Mouse (Mus musculus) kidney, adult 9 months (tissue): ENCODE measurements around the gene 2310061I04Rik.
A peak's percentile ranks its signal among the peaks of the same experiment; 100 is the strongest.

ENCODE experiments used
- DNase-seq: peaks from one replicate; pipeline ENCODE4 v3.0.0; 2022

2310061I04Rik gene

DNA sequence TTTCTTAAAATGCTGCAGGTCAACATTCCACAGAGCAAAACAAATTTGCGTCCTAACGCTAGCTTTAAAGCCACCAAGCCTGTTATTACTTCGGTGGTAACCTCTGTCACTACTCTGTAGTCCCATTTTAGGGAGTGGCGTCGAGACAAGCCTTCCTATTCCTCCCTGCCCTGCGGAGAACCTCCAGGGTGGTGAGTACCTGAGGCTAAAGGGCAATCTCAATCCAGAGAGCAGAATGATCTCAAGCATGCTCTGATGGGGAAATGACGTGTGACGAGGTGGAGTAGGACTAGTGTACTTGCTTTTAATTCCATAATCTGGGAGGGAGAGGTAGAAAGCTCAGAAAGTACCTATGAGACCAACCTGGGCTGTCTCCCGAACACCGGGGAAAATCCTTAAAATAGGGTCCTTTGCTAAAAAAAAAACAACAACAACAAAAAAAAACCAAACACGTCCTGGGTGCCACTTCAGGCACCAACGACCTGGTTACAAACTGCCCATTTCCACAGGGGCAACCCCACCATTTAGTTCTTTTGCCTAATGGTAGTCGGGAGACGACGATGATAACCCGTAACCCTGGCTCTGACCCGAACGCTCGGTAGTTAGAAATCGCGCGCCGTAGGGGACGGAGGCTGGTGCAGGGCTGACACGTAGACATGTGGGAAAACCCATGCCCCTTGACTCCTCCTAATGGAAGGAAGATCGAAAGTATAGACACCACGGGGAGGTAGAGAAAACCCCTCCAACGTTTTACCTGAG is 18.5 kb upstream of the 2310061I04Rik start:
- peak; percentile 75 for DNase-seq

DNA sequence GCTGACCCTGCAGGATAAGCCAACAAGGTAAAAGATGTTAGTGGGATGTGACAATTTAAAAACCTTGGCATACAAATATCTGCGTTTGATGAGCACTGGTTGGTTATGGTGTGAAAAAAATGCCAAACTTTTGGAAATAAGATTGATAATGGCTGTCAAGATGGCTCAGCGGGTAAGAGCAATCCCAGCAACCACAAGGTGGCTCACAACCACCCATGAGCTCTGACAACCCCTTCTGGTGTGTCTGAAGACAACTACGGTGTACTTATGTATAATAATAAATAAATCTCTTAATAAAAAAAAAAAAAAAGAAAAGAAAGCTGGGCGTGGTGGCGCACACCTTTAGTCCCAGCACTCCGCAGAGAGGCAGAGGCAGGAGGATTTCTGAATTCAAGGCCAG is 17.7 kb upstream of the 2310061I04Rik start:
- no peak for DNase-seq

DNA sequence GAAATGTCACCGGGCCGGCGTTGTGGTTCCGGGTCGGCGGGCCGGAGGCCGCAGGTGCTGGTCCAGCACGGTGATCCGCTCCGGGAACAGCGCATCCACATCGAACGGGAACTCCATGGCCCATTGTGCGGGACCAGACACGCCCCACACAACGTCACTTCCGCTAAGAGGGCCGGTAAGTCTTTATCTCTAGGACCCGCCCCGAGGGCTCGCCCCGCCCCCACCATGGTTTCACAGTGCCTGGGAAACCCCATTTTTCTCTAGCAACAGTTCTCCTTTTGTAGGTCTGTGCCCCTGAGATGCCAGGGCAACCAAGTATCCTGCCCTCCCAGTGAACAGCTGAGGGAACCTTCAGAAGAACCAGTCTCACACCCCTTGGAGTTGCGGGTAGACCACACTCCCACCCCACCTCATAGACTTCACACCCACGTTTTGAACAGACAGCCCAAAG is 12.7 kb upstream of the 2310061I04Rik start, which contains the start of gene Atat1:
Atat1 (minus strand) TSS at position 157 of the 451 bp plus-strand sequence.
- DNase-seq: peak; percentile 97

DNA sequence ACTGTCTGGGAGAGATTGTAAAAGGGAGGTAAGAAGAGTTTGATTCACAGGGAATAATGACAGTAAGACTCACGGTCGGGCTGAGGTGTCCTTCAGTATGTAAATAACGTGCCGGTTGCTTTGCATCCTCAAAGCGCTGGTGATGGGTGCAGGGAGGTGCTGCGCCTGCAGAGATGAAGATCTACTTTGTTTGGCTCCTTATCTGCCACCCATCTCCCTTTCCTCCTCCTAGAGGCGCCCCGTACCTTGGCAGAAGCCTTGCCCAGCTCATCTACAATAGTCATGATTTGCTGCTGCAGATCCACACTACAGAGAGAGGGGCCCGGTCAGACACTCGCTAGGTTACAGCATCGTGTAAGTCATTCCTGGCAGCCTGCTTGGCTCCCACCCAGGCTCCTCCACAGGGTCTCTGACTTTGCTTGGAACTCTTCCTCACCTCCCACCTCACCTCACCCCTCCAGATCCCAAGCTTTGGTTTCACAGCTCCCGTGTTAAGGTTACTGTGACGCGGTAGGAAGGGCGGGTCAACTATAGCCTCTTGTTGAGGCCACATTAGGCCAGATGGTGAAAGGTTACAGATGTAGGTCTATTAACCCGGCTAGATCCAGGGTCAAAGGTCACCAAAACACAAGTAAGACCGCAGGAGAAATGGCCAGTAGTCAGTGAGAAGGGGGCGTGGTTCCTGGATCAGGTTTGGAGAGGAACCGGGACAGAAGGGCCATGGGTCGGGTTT is 12.1 kb upstream of the 2310061I04Rik start:
- no peak for DNase-seq

DNA sequence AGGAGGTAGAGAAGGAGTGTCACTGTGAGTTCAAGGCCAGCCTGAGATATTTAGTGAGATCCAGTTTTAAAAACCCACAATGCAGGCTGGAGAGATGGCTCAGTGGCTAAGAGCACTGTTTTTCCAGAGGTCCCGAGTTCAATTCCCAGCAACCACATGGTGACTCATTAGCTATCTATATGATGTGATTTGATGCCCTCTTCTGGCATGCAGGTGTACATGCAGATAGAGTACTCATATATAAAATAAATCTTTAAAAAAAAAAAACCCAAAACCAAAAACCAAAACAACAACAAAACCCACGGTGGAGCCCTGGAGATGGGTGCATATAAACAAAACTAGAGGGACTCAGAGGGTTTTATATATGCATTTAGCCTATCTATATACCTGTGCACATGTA is 10.4 kb upstream of the 2310061I04Rik start:
- DNase-seq: no peak

DNA sequence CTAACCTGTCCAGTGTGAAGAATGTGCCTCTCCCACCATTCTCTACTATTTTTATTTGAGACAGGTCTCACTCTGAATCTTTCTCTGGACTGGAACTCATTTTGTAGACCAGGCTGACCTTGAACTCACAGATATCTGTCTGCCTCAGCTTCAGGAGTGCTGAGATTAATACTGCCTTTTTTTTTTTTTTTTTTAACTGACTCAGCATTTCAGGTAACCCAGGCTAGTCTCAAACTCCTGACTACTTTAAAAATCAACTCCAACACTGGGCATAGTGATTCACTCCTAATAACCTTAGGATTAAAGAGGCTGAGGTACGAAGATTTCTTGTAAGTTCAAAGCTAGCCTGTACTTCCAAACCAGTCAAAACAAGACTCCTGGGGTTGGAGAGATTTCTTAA is 8.4 kb upstream of the 2310061I04Rik start:
- no peak for DNase-seq

DNA sequence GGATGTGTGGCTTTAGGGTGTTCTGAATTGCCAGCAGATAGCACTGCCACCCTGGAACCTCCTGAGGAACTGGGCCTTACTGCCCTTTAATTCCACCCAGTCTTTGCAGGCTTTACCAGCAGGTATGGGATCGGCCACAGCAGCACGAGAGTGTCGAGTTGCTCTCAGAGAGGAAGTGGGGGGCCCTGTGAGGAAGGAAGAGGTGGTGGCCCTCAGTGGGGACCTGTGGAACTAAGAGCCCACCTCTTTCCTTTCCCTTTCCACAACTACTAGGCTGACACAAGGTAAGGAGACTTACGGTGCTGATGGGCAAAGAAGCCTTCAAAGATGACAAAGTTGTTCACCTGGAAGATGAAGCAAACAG is 6.7 kb upstream of the 2310061I04Rik start:
- no peak for DNase-seq

DNA sequence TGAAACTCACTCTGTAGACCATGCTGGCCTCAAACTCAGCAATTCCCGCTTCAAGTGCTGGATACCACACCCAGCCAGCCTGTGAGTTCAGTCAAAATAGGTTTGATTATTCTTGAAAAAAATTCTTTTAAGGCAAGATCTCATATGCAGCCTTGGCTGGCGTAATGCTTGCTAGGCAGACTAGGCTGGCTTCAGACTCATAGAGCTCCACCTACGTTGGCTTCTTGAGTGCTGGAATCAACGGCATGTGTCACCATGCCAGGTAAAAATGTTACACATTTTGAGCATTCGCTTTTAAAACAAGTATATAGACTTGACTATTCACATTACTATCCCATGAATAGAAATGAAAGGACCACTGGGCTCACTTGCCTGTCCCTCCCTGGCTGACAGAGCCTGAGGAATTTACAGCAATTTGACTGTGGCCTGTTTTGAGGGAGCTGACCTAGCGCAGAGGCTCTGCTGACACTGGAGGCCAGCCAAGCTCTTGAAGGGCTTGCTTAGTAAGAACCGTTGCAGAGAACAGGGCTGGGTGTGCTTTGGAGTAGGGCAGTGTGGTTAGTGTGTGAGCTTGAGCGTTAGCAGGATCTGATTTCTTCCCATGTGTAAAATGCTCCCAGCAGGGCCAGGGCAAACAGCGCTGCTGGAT is 6.2 kb upstream of the 2310061I04Rik start:
- DNase-seq: peak; percentile 73

DNA sequence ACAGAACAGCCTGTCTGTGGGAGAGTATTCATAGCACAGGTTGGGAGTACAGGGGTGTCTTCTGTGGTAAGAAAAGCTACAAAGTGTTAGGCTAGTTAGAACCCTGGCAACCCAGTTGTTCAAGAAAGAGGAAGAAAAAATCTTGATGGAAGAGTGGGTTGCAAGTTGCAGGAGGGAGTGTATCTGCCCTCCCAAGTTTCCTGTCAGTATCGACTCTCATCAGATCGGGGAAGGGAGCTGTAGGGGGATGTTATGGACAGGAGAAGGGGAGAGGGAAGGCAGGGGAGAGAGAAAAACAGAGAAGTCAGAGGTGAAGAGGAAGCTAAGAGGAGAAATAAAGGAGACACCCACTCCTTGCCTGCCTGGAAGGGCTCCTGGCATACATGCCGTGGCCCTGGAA is 3.4 kb upstream of the 2310061I04Rik start:
- no peak for DNase-seq

DNA sequence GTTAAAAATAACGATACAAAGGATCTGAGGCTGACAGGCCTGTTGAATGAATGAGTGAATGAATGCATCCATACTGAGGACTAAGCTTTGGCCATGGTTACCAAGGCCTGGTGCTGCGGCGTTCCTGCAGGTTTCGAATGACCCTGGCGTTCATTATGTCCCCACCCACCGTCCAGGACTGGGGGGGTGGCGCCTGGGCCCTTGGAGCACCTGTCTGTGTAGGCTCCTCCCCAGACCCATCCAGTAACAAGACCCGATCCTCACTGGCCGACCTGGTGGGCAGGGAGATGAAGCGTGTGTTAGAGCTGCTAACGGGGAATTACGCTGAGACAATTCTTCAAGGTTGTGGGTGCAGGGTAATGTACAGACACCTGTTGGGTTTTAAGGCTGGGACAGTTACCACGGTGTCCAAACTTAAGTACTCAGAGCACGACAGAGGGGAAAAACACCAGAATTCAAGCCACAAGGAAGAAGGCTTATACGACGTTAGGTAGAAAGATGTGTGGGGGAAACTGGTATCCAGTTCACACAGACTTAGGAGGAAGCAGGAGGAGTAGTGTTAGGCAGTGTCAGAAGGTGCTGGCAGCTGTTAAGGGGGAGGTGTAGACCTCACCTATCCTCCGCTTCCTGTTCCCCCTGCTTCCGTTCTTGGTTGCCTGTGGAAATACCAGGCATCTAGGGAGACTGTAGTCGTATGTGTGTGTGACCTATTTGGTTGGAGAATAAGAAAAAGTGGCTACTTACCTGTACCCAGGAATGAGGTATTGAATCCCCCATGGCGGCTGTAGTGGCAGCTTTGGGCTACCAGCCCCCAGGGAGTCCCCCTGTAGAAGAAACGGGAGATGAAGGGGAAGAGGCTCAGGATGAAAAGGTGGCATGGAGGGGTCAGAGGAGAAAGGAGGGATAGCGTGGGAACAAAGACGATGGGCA is 678 bp upstream of the 2310061I04Rik start:
- DNase-seq: no peak

DNA sequence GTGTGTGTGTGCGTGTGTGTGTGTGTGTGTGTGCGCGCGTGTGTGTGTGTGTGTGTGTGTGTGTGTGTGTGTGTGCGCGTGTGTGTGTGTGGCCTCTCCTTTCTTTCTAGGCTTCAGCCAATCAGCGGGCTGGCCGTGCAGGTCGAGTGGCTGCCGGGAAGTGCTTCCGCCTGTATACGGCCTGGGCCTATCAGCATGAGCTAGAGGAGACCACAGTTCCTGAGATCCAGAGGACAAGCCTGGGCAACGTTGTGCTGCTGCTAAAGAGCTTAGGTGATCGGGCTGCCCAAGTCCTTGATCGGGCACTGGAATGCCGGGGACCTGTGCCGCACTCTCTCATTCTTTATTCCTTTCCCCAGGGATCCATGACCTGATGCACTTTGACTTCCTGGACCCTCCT is 9.5 kb downstream of the 2310061I04Rik start:
- no peak for DNase-seq

DNA sequence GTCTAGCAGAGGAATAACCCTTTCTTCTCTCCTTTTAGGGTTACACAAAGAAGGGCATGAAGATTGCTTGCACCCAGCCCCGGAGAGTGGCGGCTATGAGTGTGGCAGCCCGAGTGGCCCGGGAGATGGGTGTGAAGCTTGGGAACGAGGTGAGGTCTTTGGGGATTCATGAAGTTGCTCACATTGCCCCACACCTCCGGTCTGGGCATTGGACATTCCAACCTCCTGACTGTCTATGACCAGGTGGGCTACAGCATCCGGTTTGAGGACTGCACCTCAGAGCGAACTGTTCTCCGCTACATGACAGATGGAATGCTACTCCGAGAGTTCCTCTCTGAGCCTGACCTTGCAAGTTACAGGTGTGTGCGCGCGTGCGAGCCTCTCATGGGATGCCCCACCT is 13.5 kb downstream of the 2310061I04Rik start:
- DNase-seq: no peak

DNA sequence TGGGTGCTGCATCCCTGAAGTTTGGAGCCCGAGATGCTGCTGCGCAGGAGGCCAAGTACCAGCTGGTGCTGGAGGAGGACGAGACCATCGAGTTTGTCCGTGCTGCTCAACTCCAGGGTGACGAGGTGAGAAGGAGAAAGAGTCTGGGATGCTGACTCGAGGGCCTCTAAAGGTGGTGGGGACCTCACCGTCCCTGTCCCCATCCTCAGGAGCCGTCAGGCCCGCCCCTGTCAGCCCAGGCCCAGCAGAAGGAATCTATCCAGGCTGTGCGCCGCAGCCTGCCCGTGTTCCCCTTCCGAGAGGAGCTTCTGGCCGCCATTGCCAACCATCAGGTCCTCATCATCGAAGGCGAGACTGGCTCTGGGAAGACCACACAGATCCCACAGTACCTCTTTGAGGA is 14.3 kb downstream of the 2310061I04Rik start:
- no peak for DNase-seq

DNA sequence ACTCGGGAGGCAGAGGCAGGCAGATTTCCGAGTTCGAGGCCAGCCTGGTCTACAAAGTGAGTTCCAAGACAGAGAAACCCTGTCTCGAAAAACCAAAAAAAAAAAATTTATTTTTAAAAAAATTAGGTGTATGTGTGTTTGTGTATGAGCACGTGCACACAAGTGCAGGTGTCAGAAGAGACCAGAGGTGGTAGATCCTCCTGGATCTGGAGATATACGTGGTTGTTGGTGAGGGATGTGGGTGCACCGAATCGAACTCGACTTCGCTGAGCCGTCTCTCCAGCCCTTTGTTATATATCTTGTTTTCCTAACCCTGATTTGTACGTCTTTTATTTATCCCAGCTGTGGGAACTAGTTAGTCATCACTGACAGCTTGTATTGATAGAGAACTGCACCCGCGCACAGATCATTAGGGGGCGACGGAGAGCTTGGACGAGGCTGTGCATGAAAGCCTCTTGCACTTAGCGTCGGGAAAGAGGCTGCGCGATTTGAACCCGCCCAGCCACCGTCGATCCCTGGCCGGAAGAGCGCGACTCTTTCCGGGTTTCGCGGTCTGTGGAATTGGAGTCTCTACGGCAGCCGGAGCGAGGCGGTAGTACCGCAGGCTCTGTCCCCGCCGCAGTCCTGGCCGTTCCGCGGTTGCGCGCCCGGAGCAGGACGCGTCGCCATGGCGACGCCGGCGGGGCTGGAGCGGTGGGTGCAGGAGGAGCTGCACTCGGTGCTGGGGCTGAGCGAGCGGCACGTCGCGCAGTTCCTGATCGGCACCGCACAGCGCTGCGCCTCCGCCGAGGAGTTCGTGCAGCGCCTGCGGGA is 17.8 kb downstream of the 2310061I04Rik start, which contains the start of gene Dhx16:
Dhx16 (plus strand) TSS at position 575 of the 813 bp plus-strand sequence.
- peak; percentile 97 for DNase-seq

DNA sequence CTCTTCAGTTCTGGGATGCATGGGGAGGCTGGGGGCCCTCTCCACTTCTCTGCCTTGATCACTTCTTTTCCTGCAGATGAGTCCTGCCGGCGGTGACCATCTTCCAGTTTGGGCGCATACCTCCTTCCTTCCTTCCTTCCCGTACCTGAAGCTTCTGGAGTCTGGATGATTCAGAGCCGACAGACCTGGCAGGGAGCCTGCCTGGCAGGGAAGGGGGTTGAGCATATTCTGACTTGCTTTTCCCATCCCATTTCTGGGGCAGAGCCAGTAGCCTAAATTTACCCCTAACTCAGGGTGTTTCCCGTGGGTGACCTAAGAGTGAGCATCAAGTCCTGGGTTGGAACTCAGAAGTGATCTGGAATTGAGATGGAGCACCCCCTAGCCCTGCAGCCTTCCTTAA is 22.5 kb downstream of the 2310061I04Rik start:
- peak; percentile 46 for DNase-seq

DNA sequence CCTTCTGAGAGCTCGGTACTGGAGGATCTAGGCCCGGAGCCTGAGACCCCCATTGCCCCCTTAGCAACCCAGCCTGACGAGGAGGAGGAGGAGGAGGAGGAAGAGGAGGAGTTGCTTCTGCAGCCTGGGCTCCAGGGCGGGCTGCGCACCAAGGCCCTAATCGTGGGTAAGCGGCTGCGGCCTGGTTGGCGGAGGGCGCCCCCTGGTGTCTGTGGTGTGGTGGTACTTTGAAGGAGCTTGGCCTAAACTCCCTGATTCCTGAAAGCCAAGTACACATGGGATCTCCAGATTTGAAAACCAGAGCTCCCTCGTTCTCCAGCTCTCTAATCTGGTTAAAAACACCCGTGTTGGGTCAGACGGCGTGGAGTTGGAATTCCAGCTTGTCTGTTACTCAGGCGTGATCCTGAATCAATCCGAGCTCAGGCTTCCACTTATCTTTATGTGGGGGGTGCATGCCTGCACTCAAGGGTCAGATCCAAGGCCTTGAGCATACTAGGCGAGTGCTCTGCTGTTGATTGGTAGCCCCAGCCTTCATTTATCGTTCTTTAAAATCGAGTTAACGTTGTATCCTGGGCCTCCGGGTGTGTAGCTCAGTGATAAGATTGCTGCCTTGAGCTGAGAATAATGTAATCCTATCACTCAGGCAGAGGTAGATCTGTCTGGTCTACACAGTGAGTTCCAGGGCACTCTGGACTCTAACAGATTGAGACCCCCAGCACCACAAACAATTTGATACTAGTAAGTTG is 23.3 kb downstream of the 2310061I04Rik start:
- DNase-seq: peak; percentile 86

DNA sequence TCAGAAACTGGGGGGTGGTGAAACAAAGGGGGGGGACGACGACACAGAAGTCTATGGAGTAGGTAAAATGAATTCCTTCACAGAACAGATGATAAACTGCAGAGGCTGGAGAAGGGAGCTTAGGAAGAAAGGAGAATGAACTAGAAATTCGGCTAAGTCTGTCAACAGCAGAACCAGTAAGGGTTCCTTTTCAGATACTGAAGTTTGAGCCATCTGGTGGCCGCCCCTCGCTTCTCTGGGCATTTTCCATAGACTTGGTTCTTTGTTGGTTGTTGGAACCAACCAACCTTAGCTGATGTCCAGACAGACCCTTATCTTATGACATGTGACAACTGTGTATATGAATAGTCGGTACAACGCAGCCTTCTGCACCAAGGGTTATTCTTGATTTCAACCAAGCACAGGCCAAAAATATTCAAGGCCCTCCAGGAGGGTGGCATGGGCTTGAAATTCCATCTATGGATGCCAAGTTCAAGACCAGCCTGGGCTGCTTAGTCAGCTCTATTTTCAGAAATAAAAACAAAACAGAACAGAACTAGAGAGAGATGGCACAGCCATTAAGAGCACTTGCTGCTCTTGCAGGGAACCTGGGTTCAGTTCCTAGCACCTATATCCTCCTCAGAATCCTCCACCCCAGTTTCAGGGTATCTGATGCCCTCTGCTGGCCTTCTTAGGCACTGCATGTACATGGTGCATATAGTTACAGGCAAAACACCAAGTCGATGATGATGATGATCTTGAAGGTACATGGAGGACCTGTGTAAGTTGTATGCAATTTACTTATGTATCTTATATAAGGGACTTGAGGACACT is 26.1 kb downstream of the 2310061I04Rik start:
- DNase-seq: no peak

DNA sequence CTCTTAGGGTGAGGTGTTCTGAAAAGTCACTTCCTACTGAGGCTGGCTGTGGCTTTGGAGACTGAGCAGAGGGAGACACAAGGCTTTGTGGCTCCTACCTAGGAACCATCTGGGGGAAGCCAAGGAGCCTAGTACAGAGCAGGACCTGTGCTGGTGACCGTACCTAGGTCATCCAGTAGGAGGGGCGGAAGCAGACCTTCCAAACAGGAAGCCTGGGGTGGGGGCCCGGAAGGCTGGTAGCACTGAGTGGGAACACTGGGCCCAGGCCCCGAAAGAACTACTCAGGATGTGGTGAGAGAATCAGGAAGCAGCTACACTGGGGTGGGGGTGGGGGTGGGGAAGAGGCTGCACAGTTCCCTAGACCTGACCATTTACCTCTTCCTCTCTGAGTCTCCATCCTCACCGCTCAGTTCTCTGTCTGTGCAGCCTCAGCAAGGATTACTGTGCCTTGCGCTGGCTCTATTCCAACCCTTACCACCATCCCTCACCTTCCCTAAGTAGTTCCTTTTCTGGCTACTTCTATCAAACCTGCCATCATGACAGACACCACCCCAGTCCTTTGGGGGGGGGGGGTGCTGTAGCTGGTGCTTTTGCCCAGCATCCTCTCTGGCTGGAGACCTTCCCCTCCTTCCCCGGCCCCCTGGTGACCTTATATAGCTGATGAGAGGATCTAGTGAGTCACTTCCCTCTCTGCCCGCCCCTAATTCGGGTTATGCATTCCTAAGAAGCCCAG is 26.9 kb downstream of the 2310061I04Rik start:
- peak; percentile 66 for DNase-seq

DNA sequence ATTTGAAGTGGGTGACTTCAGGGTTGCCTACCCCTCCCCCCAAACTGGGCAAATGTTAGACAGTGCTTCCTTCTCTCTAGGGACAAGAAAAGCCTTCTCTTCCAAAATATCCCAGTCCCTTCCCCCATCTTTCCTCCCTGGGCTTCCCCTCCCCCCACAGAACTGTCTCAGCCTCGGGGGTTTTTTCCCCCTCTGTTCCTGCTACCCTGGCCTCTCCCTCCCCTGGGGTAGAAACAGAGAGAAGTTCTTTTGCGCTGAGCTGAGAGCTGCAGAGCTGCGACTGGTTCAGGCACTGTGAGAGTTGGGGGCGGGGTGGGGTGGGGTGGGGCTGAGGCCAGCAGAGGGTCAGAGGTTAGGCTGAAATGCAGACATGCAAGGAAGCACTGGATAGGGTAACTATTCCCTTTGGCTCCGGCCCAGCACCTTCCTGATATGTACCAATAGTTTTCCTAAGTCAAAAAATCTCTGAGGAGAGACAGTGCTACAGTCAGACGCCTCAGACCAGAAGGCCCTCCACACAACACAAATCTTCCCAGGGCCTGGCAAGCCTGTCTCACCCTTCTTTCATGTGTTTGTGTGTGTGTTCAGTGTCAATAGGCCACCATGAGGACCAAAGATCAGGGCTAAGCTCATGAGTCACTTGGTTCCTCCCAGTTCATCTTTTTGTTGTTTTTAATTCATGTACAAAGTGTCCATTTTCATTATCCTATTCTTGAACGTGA is 27.7 kb downstream of the 2310061I04Rik start:
- no peak for DNase-seq
